19 mouse cellular contexts compared by ENCODE assay signal in the genomic region with DNA sequence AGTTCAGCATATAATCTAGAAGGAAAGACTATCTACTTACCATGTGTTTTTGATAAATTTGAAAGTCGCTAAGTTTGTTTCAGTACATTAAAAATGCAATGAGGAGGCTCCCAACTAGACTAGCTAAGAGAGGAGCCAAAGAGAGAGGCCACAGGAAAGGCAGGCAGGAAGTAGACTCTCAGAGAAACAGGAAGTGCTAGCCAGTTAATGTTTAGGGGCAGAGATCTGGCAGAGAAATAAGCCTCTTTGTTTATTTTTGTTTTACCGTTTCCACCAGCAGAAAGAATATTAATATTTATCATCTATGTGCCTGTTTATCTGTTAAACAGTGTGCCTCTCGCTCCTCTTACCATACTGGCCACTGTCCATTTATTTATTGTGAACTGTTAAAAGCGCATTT. TPM values are rescaled to one million over a fixed set of nuclear protein-coding genes. Genes with fewer than 3 reads are reported as not detected.
DNase-seq lines count a peak whose midpoint lies in the region; ATAC-seq and TF ChIP-seq lines count a peak whose summit lies in the region.
"Had no signal": no experiment of that assay in that cellular context is flagged by ENCODE, and none has a peak within 500 bp of the region (broad histone marks: within the 10 kb centered on the region; RNA-seq: fewer than 3 reads in every experiment).

No protein-coding gene starts in this region.

- no peaks in the 10 kb centered on the region for H3K9me3 ChIP-seq in G1E (replicated peaks)
- H3K9me3 ChIP-seq: embryonic facial prominence, embryonic 12.5 days; forebrain, embryonic 10.5 days; heart, embryonic 13.5 days; hindbrain, embryonic 13.5 days; limb, embryonic 15.5 days had no signal

- H3K4me3 ChIP-seq in kidney, adult 2 months (ENCODE audit: insufficient read depth, low read depth, low read length), result no peak overlapping the region
- H3K4me3 ChIP-seq in G1E (ENCODE audit: low read depth, low read length), result no peak overlapping the region
- H3K4me3 ChIP-seq: embryonic facial prominence, embryonic 12.5 days; forebrain, embryonic 10.5 days; heart, embryonic 13.5 days; hindbrain, embryonic 13.5 days; layer of hippocampus, adult 2 months; limb, embryonic 15.5 days had no signal

- 54% methylated on average over 4 of the region's 4 CpGs for WGBS in kidney, adult 2 months

- H3K27me3 ChIP-seq in kidney, adult 2 months (replicated peaks; ENCODE audit: control insufficient read depth, insufficient read depth, low read length), result no peaks in the 10 kb centered on the region
- no peaks in the 10 kb centered on the region for H3K27me3 ChIP-seq in G1E (ENCODE audit: insufficient read depth, low read length)
- H3K27me3 ChIP-seq: CH12.LX; heart, embryonic 13.5 days; hindbrain, embryonic 13.5 days; limb, embryonic 15.5 days; Patski had no signal

- ATAC-seq in G1E (ENCODE audit: extremely low read depth, insufficient number of reproducible peaks, low FRiP score, poor library complexity, severe bottlenecking), result peak; percentile 68; the same call in 1 of the 2 replicates
- peak; percentile 75 for ATAC-seq in granulocyte monocyte progenitor cell, adult 5-6 weeks (replicated peaks; ENCODE audit: poor library complexity, severe bottlenecking)
- ATAC-seq in megakaryocyte progenitor cell, adult 5-6 weeks (replicated peaks; ENCODE audit: poor library complexity), result peak; percentile 76
- ATAC-seq: intestine, postnatal 0 days; Patski had no signal

- H3K27ac ChIP-seq in kidney, adult 2 months (ENCODE audit: insufficient read depth, low read depth, low read length), result peak overlapping the region; percentile 31; the same call in 1 of the 2 replicates
- H3K27ac ChIP-seq: embryonic facial prominence, embryonic 12.5 days; forebrain, embryonic 10.5 days; heart, embryonic 13.5 days; hindbrain, embryonic 13.5 days; layer of hippocampus, adult 2 months; limb, embryonic 15.5 days had no signal

- peak; percentile 46 for DNase-seq in kidney, adult 2 months
- no peak for DNase-seq in kidney, adult 18-20 months
- no peak for DNase-seq in G1E (ENCODE audit: low spot score)
- no peak for DNase-seq in thymus, postnatal 36 days
- DNase-seq in layer of hippocampus, postnatal 25 days (ENCODE audit: extremely low spot score in 1 of 2, low spot score in 1 of 2), result no peak
- DNase-seq in adrenal gland, postnatal 14 days, result no peak
- DNase-seq: cerebellum, postnatal 10 days; thymus, adult 2 months had no signal

- TF ChIP-seq CTCF in kidney, adult 2 months (conservative IDR thresholded peaks at IDR 0.05; ENCODE audit: insufficient read depth, insufficient read length, low read depth, low read length), result no peak
- TF ChIP-seq CTCF in G1E (IDR thresholded peaks at IDR 0.05; ENCODE audit: low read depth, low read length), result no peak

- no peak for TF ChIP-seq POLR2A in kidney, adult 2 months (IDR thresholded peaks at IDR 0.05; ENCODE audit: low read depth, low read length)

- no peaks in the 10 kb centered on the region for H3K36me3 ChIP-seq in kidney, adult 2 months (ENCODE audit: control insufficient read depth, insufficient read depth, low read length)
- no peaks in the 10 kb centered on the region for H3K36me3 ChIP-seq in G1E (replicated peaks)
- H3K36me3 ChIP-seq: embryonic facial prominence, embryonic 12.5 days; forebrain, embryonic 10.5 days; hindbrain, embryonic 13.5 days; limb, embryonic 15.5 days had no signal

- no peaks in the 10 kb centered on the region for H3K4me1 ChIP-seq in kidney, adult 2 months (ENCODE audit: control insufficient read depth, insufficient read depth, low read length)
- H3K4me1 ChIP-seq in G1E (ENCODE audit: insufficient read depth, low read depth, low read length), result no peaks in the 10 kb centered on the region

RNA-seq across cellular contexts. Expression of gene Cav2, which starts 5.4 kb away (rescaled TPM):
- polyA plus RNA-seq in kidney, adult 2 months (2012; rRNA removed), result 44.0 and 50.3 TPM in 2 replicates
- total RNA-seq in G1E (2014; fragmentation: Nextera tagmentation) (not detected in 2 replicates), G1E (2017) (0.11 TPM in 1 of 2 replicates, not detected in the other)
- polyA plus RNA-seq in G1E (2012), result not detected in 2 replicates
- total RNA-seq in granulocyte monocyte progenitor cell, adult 5-6 weeks (2014; fragmentation: Nextera tagmentation), result 1.1 and 1.5 TPM in 2 replicates
- 0.57 and 0.82 TPM in 2 replicates for total RNA-seq in granulocyte monocyte progenitor cell, adult 5-6 weeks (2017)
- total RNA-seq in megakaryocyte progenitor cell, adult 5-6 weeks (2015), result 0.74 and 1.1 TPM in 2 replicates
- 0.37 and 0.78 TPM in 2 replicates for total RNA-seq in megakaryocyte progenitor cell, adult 5-6 weeks (2017)
- 10 to 100 TPM; 22.7 to 23.6 TPM for total RNA-seq in layer of hippocampus, postnatal 25 days (2021)
- total RNA-seq in adrenal gland, postnatal 14 days (2021), result 55.3 and 61.5 TPM in 2 replicates

RNA-seq across cellular contexts. Expression of gene Cav1, which starts 19.8 kb away (rescaled TPM):
- polyA plus RNA-seq in kidney, adult 2 months (2012; rRNA removed), result 149 and 197 TPM in 2 replicates
- total RNA-seq in G1E (2014; fragmentation: Nextera tagmentation) (not detected in 2 replicates), G1E (2017) (0.12 TPM in 1 of 2 replicates, not detected in the other)
- polyA plus RNA-seq in G1E (2012), result 0.23 TPM in 1 of 2 replicates, not detected in the other
- total RNA-seq in granulocyte monocyte progenitor cell, adult 5-6 weeks (2014; fragmentation: Nextera tagmentation), result not detected in 2 replicates
- total RNA-seq in granulocyte monocyte progenitor cell, adult 5-6 weeks (2017), result not detected in 2 replicates
- not detected in 2 replicates for total RNA-seq in megakaryocyte progenitor cell, adult 5-6 weeks (2015)
- total RNA-seq in megakaryocyte progenitor cell, adult 5-6 weeks (2017), result not detected in 2 replicates
- 10 to 100 TPM; 26.4 to 31.8 TPM for total RNA-seq in layer of hippocampus, postnatal 25 days (2021)
- total RNA-seq in adrenal gland, postnatal 14 days (2021), result 381 and 383 TPM in 2 replicates
- total RNA-seq: CH12.LX had no signal

Comparison
In these comparisons a context has a peak if more than half of its experiments do, and no peak if none do; other contexts are left out.
1. RNA of gene Cav2, which starts 5.4 kb away (total RNA-seq): 55.3 to 61.5 TPM in adrenal gland, postnatal 14 days and 22.7 to 23.6 TPM in layer of hippocampus, postnatal 25 days; 0.57 to 1.5 TPM in granulocyte monocyte progenitor cell, adult 5-6 weeks, 0.37 to 1.1 TPM in megakaryocyte progenitor cell, adult 5-6 weeks and 0.11 TPM in G1E; every median in the first group is over 4 times any median in the second.
2. RNA of gene Cav1, which starts 19.8 kb away (total RNA-seq): 381 to 383 TPM in adrenal gland, postnatal 14 days and 26.4 to 31.8 TPM in layer of hippocampus, postnatal 25 days; not detected in megakaryocyte progenitor cell, adult 5-6 weeks, not detected in granulocyte monocyte progenitor cell, adult 5-6 weeks and 0.12 TPM in G1E; every median in the first group is over 10 times any median in the second.
3. Peak in every context shown above with its lines, with median percentiles within 50 percentile points of each other: ATAC-seq.